Mouse (Mus musculus) right cerebral cortex, postnatal 4 days (tissue): ENCODE data around the gene Mob1b.

Experiments
- DNase-seq: peaks from one replicate; pipeline ENCODE4 v3.0.0-alpha.2; 2022

The Mob1b gene

DNA sequence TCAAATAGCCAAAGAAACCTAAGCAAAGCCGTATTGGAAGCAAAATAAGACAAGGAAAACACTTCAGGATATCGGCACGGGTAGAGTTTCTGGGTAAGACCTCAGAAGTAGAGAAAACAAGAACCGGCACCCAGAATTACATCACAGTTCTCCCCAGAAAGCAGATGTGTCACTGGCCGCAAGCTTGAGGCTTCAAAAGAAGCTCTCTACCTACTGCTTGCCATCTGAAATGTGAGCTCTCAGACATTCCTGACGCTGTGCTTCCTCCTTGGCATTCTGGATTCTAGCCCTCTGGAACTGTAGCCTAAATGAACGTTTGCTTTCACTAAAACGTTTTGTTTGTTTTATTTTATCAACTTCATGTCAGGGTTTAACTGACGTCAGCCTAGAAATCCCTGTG, 70.0 kb downstream of the Mob1b start:
- no peak for DNase-seq

- DNase-seq, result peak; percentile 49
Measured at GRCm38 (mm10) chr5:88791256-88792245, 70.9 kb downstream of the Mob1b start.

DNA sequence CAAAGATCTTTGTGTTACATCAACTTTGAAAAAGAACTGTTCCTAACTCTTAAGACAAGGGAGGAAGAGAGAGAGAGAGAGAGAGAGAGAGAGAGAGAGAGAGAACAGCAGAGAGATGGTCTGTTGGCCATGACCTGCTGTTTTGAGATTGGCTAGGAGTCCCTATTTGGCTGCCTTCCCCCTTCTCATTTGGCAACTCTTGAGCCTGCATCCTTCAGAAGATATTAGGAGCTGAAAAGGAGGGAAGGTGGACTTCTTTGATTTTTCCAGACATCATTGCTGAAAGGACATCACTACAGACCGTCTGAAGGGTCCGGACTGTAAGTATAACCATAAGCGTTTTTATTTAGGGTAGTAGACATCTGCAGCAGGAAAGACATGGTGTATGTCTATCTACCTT, 73.0 kb downstream of the Mob1b start:
- no peak for DNase-seq

GRCm38 (mm10) chr5:88795910-88796584, 75.4 kb downstream of the Mob1b start:
- no peak for DNase-seq

DNA sequence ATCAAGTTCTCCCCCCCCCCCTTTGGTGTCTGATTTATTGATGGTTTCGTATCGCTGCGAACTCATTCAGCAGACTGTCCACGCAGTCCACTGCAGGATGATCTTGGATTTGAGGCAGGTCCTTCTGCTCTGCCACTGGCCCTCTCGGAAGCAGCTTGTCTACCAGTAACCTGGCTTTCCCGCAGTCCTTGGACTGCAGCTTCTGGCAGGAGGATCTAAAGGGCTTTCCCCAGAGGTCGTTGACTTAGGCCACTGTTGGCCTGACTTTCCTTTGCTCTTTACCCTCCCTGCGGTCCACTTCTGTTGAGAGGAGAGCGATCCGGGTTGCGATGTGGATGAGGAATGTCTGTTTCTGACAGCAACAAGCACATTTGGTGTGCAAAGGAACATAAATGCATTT, 75.9 kb downstream of the Mob1b start:
- DNase-seq, result no peak

DNA sequence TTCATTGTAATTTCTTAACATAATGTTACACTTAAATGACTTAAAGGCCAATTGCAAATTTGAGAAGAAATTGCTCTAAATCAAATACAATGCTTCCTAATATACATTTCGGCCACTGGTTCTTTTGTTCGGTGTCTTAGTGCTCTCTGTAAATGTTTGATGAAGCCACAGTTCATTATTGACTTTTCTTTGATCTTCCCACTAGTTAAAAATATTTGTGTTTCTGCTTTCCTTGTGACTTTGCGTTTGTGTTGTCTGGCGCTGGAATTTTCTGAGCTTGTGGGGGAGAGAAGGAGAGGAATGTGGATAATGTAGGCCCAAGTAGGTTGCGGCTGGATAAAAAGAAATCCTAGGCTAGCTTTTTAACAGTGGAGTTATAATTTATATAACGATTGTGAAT, 76.5 kb downstream of the Mob1b start:
- no peak for DNase-seq

- no peak for DNase-seq
Measured at GRCm38 (mm10) chr5:88805616-88806015, 85.0 kb downstream of the Mob1b start.

GRCm38 (mm10) chr5:88806278-88806677, 85.6 kb downstream of the Mob1b start:
- no peak for DNase-seq

DNA sequence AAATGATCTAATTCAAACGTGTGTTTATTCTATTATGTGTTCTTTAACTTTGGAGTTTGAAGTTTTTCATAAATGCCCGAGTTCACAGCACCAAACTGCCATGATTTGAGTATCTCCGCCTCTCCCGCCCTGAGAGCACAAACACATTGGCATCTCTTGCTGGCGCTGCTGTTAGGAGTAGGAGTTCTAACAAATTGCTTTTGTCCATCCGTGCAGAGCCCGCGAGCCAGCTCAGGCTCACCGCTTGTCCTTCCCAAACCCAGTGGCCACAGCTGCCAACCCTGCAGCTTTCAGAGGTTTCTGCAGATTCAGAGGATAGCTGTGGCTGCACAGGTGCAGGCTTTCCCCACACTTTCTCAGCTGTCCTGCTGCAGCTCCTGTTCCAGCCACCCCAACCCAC, 86.7 kb downstream of the Mob1b start:
- no peak for DNase-seq

DNA sequence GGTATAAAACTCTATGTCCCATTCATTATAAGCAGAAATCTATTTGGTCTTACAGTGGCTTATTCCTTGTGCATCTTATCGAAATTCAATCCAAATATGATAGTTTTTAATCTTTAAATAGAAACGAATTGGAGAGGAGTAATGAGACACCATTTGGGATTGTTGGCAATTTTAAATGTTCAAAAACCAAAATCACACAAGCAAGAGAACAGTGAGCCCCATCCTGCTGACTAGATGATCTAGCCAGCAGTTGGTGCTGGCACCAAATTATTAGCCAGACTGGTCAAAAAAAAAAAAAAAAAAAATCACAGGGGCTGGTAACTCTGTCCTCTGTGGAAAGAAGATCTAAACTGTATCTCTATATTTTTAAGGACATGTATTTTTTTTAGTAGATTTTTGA, 92.5 kb downstream of the Mob1b start:
- no peak for DNase-seq
